Mouse (Mus musculus): ENCODE results near the gene Nfe2. TPM values are rescaled to one million over a fixed set of nuclear protein-coding genes. Genes with fewer than 3 reads are reported as not detected.

Nfe2 gene
- polyA plus RNA-seq, 1 experiment from 2014 or later = 0.49 TPM

DNA sequence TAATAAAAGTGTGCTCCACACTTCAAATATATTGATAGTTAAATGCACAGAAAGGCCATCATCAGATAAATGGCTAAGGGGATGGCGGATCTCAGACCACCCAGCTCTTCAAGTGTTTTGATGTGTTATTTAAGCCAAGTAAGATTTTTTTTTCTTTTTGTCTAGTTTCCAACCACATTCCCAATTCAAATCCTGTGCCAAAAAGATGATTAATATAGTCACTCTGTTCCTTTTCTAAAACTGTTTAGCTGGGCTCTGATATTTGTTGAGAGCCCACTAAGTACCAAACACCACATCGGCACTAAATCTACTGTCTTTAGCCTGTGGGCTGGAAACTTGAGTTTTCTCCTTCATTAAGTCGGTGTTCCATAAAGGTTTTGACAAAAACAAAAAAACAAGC lies 31.2 kb downstream of the Nfe2 start:
- Histone ChIP-seq H3K27ac (replicated peaks; ENCODE audit: low read depth, low read length) (no peak overlapping the region), H3K36me3 (ENCODE audit: control insufficient read depth, insufficient read depth, low read length) (0 out of 2 replicates have a peak, but pooled peaks cover under 1% of the 10 kb centered on the region), H3K4me3 (replicated peaks; ENCODE audit: low read depth, low read length) (no peak overlapping the region), H3K9ac (replicated peaks; ENCODE audit: low read length) (no peak overlapping the region), H3K4me1 (ENCODE audit: control insufficient read depth, insufficient read depth, low read length) (no peaks in the 10 kb centered on the region), H3K27me3 (ENCODE audit: control insufficient read depth, insufficient read depth, low read length) (no peaks in the 10 kb centered on the region), H3K4me2 (ENCODE audit: low read length) (no peak overlapping the region), H3K9me3 (ENCODE audit: control insufficient read depth, low read length) (no peaks in the 10 kb centered on the region)
- DNase-seq = no peak
- no peak for ATAC-seq (ENCODE audit: low FRiP score, low TSS enrichment)
- 90% methylated on average over 3 of the region's 3 CpGs for WGBS

GRCm38 (mm10) chr15:103224161-103224560 lies 34.0 kb downstream of the Nfe2 start:
- Histone ChIP-seq H3K27me3 (ENCODE audit: control insufficient read depth, insufficient read depth, low read length) (no peaks in the 10 kb centered on the region), H3K9ac (replicated peaks; ENCODE audit: low read length) (no peak overlapping the region), H3K4me2 (ENCODE audit: low read length) (no peak overlapping the region), H3K9me3 (ENCODE audit: control insufficient read depth, low read length) (no peaks in the 10 kb centered on the region), H3K27ac (replicated peaks; ENCODE audit: low read depth, low read length) (no peak overlapping the region), H3K4me1 (ENCODE audit: control insufficient read depth, insufficient read depth, low read length) (no peaks in the 10 kb centered on the region), H3K36me3 (ENCODE audit: control insufficient read depth, insufficient read depth, low read length) (no peaks in the 10 kb centered on the region), H3K4me3 (replicated peaks; ENCODE audit: low read depth, low read length) (no peak overlapping the region)
- DNase-seq = no peak
- 92% methylated on average over 2 of the region's 2 CpGs for WGBS
- ATAC-seq (ENCODE audit: low FRiP score, low TSS enrichment) = no peak

DNA sequence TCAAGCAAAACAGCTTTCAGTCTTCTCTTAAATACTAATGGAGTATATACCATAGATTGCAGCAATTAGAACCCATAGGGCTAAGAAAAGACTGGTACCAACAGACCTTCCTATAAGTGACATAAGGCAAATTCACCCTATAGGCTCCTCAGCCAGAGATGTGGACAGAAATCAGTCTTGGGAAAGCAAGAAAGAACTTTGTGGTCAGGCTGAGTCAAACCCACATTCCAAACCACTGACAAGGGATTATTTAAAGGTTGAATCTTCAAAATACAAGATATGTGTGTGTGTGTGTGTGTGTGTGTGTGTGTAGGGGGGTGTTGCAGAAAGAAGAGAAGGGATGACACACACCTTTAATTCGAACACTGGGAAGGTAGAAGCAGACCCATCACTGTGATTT lies 36.8 kb downstream of the Nfe2 start:
- no peak overlapping the region for H3K4me3 ChIP-seq (replicated peaks; ENCODE audit: low read depth, low read length)
- no peaks in the 10 kb centered on the region for H3K36me3 ChIP-seq (ENCODE audit: control insufficient read depth, insufficient read depth, low read length)
- ATAC-seq (ENCODE audit: low FRiP score, low TSS enrichment) = no peak
- H3K27ac ChIP-seq (replicated peaks; ENCODE audit: low read depth, low read length) = peak overlapping the region; percentile 16; the same call in 1 of the 2 replicates
- peaks cover 4% of the 10 kb centered on the region; the same call in 1 of the 2 replicates for H3K4me1 ChIP-seq (ENCODE audit: control insufficient read depth, insufficient read depth, low read length)
- H3K27me3 ChIP-seq (ENCODE audit: control insufficient read depth, insufficient read depth, low read length) = no peaks in the 10 kb centered on the region
- WGBS = 93% methylated on average over 1 of the region's 1 CpGs
- H3K4me2 ChIP-seq (ENCODE audit: low read length) = no peak overlapping the region
- no peaks in the 10 kb centered on the region for H3K9me3 ChIP-seq (ENCODE audit: control insufficient read depth, low read length)
- no peak for DNase-seq
- no peak overlapping the region for H3K9ac ChIP-seq (replicated peaks; ENCODE audit: low read length)

DNA sequence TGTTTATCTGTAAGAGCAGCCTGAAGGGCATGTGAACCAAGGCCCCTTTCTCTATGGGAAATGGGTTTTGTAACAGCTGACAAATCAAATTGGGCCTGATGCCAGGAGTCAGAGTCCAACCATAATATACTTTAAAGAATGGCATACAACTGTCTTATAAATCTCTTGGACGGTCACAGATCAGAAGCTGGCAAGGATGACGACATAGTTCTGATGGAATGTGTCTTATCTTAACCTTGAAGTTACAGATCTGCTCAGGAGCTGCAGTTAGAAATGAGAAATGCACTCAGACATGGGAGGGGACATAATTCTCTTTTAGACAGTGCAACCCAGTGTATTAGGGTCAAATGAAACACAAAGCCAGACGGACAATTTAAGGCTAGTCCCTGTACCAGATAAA lies 37.4 kb downstream of the Nfe2 start:
- no peak overlapping the region for H3K9ac ChIP-seq (replicated peaks; ENCODE audit: low read length)
- H3K27me3 ChIP-seq (ENCODE audit: control insufficient read depth, insufficient read depth, low read length) = no peaks in the 10 kb centered on the region
- no peaks in the 10 kb centered on the region for H3K36me3 ChIP-seq (ENCODE audit: control insufficient read depth, insufficient read depth, low read length)
- H3K4me2 ChIP-seq (ENCODE audit: low read length) = no peak overlapping the region
- H3K4me3 ChIP-seq (replicated peaks; ENCODE audit: low read depth, low read length) = no peak overlapping the region
- DNase-seq = peak; percentile 25
- no peak for ATAC-seq (ENCODE audit: low FRiP score, low TSS enrichment)
- WGBS = 31% methylated on average over 3 of the region's 3 CpGs
- H3K27ac ChIP-seq (replicated peaks; ENCODE audit: low read depth, low read length) = peak overlapping the region; percentile 16; the same call in 1 of the 2 replicates
- no peaks in the 10 kb centered on the region for H3K9me3 ChIP-seq (ENCODE audit: control insufficient read depth, low read length)
- H3K4me1 ChIP-seq (ENCODE audit: control insufficient read depth, insufficient read depth, low read length) = peaks cover 10% of the 10 kb centered on the region

GRCm38 (mm10) chr15:103216052-103216451 lies 42.2 kb downstream of the Nfe2 start:
- 22% methylated on average over 2 of the region's 2 CpGs for WGBS
- Histone ChIP-seq H3K9ac (replicated peaks; ENCODE audit: low read length) (no peak overlapping the region), H3K4me3 (replicated peaks; ENCODE audit: low read depth, low read length) (no peak overlapping the region), H3K36me3 (ENCODE audit: control insufficient read depth, insufficient read depth, low read length) (peaks cover 20% of the 10 kb centered on the region), H3K27me3 (ENCODE audit: control insufficient read depth, insufficient read depth, low read length) (no peaks in the 10 kb centered on the region), H3K4me2 (ENCODE audit: low read length) (peak overlapping the region; percentile 65), H3K9me3 (ENCODE audit: control insufficient read depth, low read length) (no peaks in the 10 kb centered on the region), H3K4me1 (ENCODE audit: control insufficient read depth, insufficient read depth, low read length) (peaks cover 29% of the 10 kb centered on the region), H3K27ac (replicated peaks; ENCODE audit: low read depth, low read length) (peak overlapping the region; percentile 82)
- DNase-seq (peak; percentile 12), ATAC-seq (ENCODE audit: low FRiP score, low TSS enrichment) (no peak)

DNA sequence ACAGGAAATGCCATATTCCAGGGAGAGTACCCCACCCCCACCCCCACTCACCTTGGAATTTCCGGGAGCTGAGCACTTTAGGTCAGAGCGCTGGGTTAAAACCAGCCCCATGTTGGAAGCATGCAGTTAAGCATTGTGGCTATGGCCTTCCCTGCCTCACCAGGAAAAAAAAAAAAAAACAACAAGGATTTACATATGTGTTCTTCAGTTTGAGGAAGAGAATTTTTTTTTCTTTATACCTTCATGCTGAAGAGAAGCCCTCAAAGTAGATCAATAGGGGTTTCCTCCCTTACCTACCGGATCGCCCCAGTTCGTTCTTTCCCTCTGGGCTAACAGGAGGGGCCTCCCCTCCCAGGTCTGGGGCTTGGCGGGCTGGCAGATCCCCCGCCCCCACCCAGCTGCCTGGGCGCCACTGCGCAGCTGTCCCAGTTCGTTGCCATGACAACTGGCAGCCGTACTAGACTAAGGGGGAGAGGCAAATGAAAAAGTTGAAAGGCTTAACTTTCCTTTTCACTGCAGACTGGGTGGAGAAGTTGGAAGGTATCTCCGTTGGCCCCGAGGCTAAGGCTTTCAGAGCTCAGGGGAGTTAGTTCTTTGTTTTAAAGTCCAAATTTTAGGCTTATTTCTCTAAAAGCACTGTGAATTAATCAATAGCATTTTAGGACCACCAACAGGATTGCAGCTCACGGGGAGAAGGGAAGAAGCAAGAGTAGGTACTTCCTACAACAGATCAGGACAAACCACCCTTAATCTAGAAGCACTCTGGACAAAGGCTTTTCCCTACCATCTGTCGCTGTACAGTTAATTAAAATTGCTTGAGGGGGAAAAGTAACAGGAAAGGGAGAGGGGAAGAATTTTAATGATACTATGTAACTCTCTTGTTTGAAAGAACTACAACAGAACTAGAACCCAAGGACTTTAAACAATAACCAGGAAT lies 43.0 kb downstream of the Nfe2 start:
- peak overlapping the region; percentile 82 for H3K27ac ChIP-seq (replicated peaks; ENCODE audit: low read depth, low read length)
- H3K9me3 ChIP-seq (ENCODE audit: control insufficient read depth, low read length) = no peaks in the 10 kb centered on the region
- WGBS = 0% methylated on average over 15 of the region's 15 CpGs
- peak; percentile 96 for ATAC-seq (ENCODE audit: low FRiP score, low TSS enrichment)
- peaks cover 28% of the 10 kb centered on the region for H3K36me3 ChIP-seq (ENCODE audit: control insufficient read depth, insufficient read depth, low read length)
- peak; percentile 97 for DNase-seq
- H3K4me1 ChIP-seq (ENCODE audit: control insufficient read depth, insufficient read depth, low read length) = peaks cover 29% of the 10 kb centered on the region
- H3K27me3 ChIP-seq (ENCODE audit: control insufficient read depth, insufficient read depth, low read length) = no peaks in the 10 kb centered on the region
- peak overlapping the region; percentile 65 for H3K4me2 ChIP-seq (ENCODE audit: low read length)
- peak overlapping the region; percentile 37 for H3K4me3 ChIP-seq (replicated peaks; ENCODE audit: low read depth, low read length)
- peak overlapping the region; percentile 32 for H3K9ac ChIP-seq (replicated peaks; ENCODE audit: low read length)

- DNase-seq (peak; percentile 56), ATAC-seq (ENCODE audit: low FRiP score, low TSS enrichment) (no peak)
- Histone ChIP-seq H3K9me3 (ENCODE audit: control insufficient read depth, low read length) (no peaks in the 10 kb centered on the region), H3K36me3 (ENCODE audit: control insufficient read depth, insufficient read depth, low read length) (peaks cover 34% of the 10 kb centered on the region), H3K27me3 (ENCODE audit: control insufficient read depth, insufficient read depth, low read length) (no peaks in the 10 kb centered on the region), H3K4me1 (ENCODE audit: control insufficient read depth, insufficient read depth, low read length) (peaks cover 29% of the 10 kb centered on the region), H3K27ac (replicated peaks; ENCODE audit: low read depth, low read length) (peak overlapping the region; percentile 66), H3K4me2 (ENCODE audit: low read length) (peak overlapping the region; percentile 55), H3K4me3 (replicated peaks; ENCODE audit: low read depth, low read length) (peak overlapping the region; percentile 20), H3K9ac (replicated peaks; ENCODE audit: low read length) (no peak overlapping the region)
- WGBS = 13% methylated on average over 2 of the region's 2 CpGs
These were observed 44.1 kb downstream of the Nfe2 start for GRCm38 (mm10) chr15:103214149-103214548.

GRCm38 (mm10) chr15:103205156-103205555 lies 53.0 kb downstream of the Nfe2 start:
- 60% methylated on average over 2 of the region's 2 CpGs for WGBS
- no peak overlapping the region for H3K4me2 ChIP-seq (ENCODE audit: low read length)
- H3K9me3 ChIP-seq (ENCODE audit: control insufficient read depth, low read length) = no peaks in the 10 kb centered on the region
- H3K36me3 ChIP-seq (ENCODE audit: control insufficient read depth, insufficient read depth, low read length) = peaks cover 74% of the 10 kb centered on the region
- H3K4me1 ChIP-seq (ENCODE audit: control insufficient read depth, insufficient read depth, low read length) = no peaks in the 10 kb centered on the region
- H3K27me3 ChIP-seq (ENCODE audit: control insufficient read depth, insufficient read depth, low read length) = no peaks in the 10 kb centered on the region
- no peak overlapping the region for H3K4me3 ChIP-seq (replicated peaks; ENCODE audit: low read depth, low read length)
- H3K9ac ChIP-seq (replicated peaks; ENCODE audit: low read length) = no peak overlapping the region
- ATAC-seq (ENCODE audit: low FRiP score, low TSS enrichment) (no peak), DNase-seq (peak; percentile 52)
- no peak overlapping the region for H3K27ac ChIP-seq (replicated peaks; ENCODE audit: low read depth, low read length)

Data from midbrain, embryonic 14.5 days (tissue).